Mouse (Mus musculus) intestine, embryonic 16.5 days (tissue): ENCODE results near the gene Coa7. TPM values are rescaled to one million over a fixed set of nuclear protein-coding genes. Genes with fewer than 3 reads are reported as not detected.
A peak's percentile ranks its signal among the peaks of the same experiment; 100 is the strongest.

ENCODE experiments used
- ATAC-seq: fragments of 200-750 bp; cut with Nextera tagmentation; 2 replicates; pipeline ENCODE4 v1.8.0; 2017; ENCODE audit warnings: moderate TSS enrichment, moderate library complexity
- H3K27ac ChIP-seq: fragments of 300-500 bp; sonication (generic); 2 replicates; pipeline ENCODE4 v1.5.1; 2014; ENCODE audit warnings: mild to moderate bottlenecking, low read length
- H3K27me3 ChIP-seq: fragments of 300-500 bp; sonication (generic); replicated peaks from 2 replicates; pipeline ENCODE4 v1.6.1; 2014; ENCODE audit warnings: low read length, control low read depth, mixed read lengths; ENCODE audit not compliant: control insufficient read depth, insufficient read depth
- H3K36me3 ChIP-seq: fragments of 300-500 bp; sonication (generic); 2 replicates; pipeline ENCODE4 v1.6.1; 2014; ENCODE audit warnings: low read length, control low read depth; ENCODE audit not compliant: control insufficient read depth, insufficient read depth
- H3K4me1 ChIP-seq: fragments of 300-500 bp; sonication (generic); 2 replicates; pipeline ENCODE4 v1.6.1; 2014; ENCODE audit warnings: low read length, control low read depth, mixed read lengths; ENCODE audit not compliant: control insufficient read depth, insufficient read depth
- H3K4me2 ChIP-seq: fragments of 300-500 bp; sonication (generic); 2 replicates; pipeline ENCODE4 v1.6.1; 2014; ENCODE audit warnings: low read depth, low read length, control low read depth
- H3K4me3 ChIP-seq: fragments of 300-500 bp; sonication (generic); 2 replicates; pipeline ENCODE4 v1.5.1; 2014; ENCODE audit warnings: mild to moderate bottlenecking, low read length
- H3K9ac ChIP-seq: fragments of 300-500 bp; sonication (generic); 2 replicates; pipeline ENCODE4 v1.6.1; 2014; ENCODE audit warnings: low read depth, low read length
- H3K9me3 ChIP-seq: fragments of 300-500 bp; sonication (generic); 2 replicates; pipeline ENCODE4 v1.6.1; 2016; ENCODE audit warnings: low read length, control low read depth; ENCODE audit not compliant: control insufficient read depth
- WGBS: fragments of 180-500 bp; shearing (Covaris S2); extraction: QIAGEN DNeasy Blood & Tissue Kit; methylation state at CpG from one replicate; pipeline ENCODE4 v1.1.7; 2014; 5-methylcytosine and 5-hydroxymethylcytosine counted together
- polyA plus RNA-seq: library from polyadenylated mRNA; unstranded; fragments of >200 nt; fragmentation: Nextera tagmentation; extraction: Ambion mirVana; gene quantifications from 2 replicates; pipeline ENCODE4 v1.2.1, GENCODE M21; 2015

Gene Coa7
- polyA plus RNA-seq, 1 experiment from 2014 or later, result 68.5 TPM

DNA sequence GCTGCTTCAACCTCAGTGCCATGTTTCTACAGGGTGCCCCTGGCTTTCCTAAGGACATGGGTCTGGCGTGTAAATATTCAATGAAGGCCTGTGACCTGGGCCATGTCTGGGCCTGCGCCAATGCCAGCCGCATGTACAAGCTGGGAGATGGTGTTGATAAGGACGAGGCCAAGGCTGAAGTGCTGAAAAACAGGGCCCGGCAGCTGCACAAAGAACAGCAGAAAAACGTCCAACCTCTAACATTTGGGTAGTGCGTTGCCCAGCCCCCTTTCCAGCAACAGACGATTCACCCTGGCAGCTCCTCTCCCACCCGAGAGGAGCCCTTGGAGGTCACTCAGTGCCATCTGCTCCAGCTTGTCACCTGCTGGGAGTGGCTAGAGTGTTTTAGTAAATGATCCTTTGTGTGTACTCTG lies 10.4 kb downstream of the Coa7 start:
- 0 out of 2 replicates have a peak, but pooled peaks have one; percentile 26 for ATAC-seq
- no peaks in the 10 kb centered on the region for H3K9me3 ChIP-seq
- 0 out of 2 replicates have a peak, but pooled peaks cover 4% of the 10 kb centered on the region for H3K4me1 ChIP-seq
- no peak overlapping the region for H3K9ac ChIP-seq
- no peak overlapping the region for H3K27ac ChIP-seq
- H3K4me2 ChIP-seq, result no peak overlapping the region
- H3K27me3 ChIP-seq, result no peaks in the 10 kb centered on the region
- 0 out of 2 replicates have a peak, but pooled peaks cover 6% of the 10 kb centered on the region for H3K36me3 ChIP-seq
- 62% methylated on average over 9 of the region's 9 CpGs for WGBS
- no peak overlapping the region for H3K4me3 ChIP-seq

- H3K4me1 ChIP-seq, result 0 out of 2 replicates have a peak, but pooled peaks cover 4% of the 10 kb centered on the region
- no peaks in the 10 kb centered on the region for H3K9me3 ChIP-seq
- H3K4me2 ChIP-seq, result no peak overlapping the region
- peak; percentile 29; the same call in 1 of the 2 replicates for ATAC-seq
- no peak overlapping the region for H3K27ac ChIP-seq
- H3K27me3 ChIP-seq, result no peaks in the 10 kb centered on the region
- H3K36me3 ChIP-seq, result 0 out of 2 replicates have a peak, but pooled peaks cover 6% of the 10 kb centered on the region
- H3K4me3 ChIP-seq, result no peak overlapping the region
- no peak overlapping the region for H3K9ac ChIP-seq
- 54% methylated on average over 10 of the region's 10 CpGs for WGBS
Measured at GRCm38 (mm10) chr4:108338811-108339210, 10.9 kb downstream of the Coa7 start.

DNA sequence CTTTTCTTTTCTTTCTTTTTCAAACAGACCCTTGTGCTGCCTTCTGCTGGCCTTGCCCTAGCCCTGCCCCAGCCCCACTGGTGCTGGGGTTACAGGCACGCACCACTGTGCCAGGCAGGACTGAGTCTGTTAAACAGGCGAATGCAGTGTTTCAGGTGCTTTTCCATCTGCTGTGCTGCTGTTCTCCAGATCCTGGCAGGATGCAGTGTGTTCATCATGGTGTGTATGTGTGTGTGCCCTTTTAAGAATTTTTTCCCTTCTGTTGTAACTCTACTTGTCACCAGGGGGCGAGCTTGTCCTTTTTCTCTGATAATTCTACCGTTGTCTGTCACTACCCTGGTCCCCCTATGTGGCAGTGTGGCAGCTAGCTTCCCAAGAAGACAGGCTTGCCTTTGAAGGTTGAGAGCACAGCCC lies 11.3 kb downstream of the Coa7 start:
- 0 out of 2 replicates have a peak, but pooled peaks cover 6% of the 10 kb centered on the region for H3K36me3 ChIP-seq
- H3K4me3 ChIP-seq, result no peak overlapping the region
- peak overlapping the region; percentile 24; the same call in 1 of the 2 replicates for H3K27ac ChIP-seq
- ATAC-seq, result peak; percentile 75
- H3K9me3 ChIP-seq, result no peaks in the 10 kb centered on the region
- WGBS, result 21% methylated on average over 4 of the region's 4 CpGs
- H3K4me2 ChIP-seq, result no peak overlapping the region
- H3K27me3 ChIP-seq, result no peaks in the 10 kb centered on the region
- 0 out of 2 replicates have a peak, but pooled peaks cover 4% of the 10 kb centered on the region for H3K4me1 ChIP-seq
- H3K9ac ChIP-seq, result no peak overlapping the region

GRCm38 (mm10) chr4:108344631-108345083 lies 16.7 kb downstream of the Coa7 start:
- Histone ChIP-seq H3K4me3 (no peak overlapping the region), H3K27me3 (no peaks in the 10 kb centered on the region), H3K36me3 (no peaks in the 10 kb centered on the region), H3K9me3 (no peaks in the 10 kb centered on the region), H3K4me1 (peaks cover 24% of the 10 kb centered on the region), H3K27ac (0 out of 2 replicates have a peak overlapping the region, but pooled peaks have one; percentile 32), H3K9ac (no peak overlapping the region), H3K4me2 (no peak overlapping the region)
- ATAC-seq, result no peak
- WGBS, result 26% methylated on average over 7 of the region's 7 CpGs

DNA sequence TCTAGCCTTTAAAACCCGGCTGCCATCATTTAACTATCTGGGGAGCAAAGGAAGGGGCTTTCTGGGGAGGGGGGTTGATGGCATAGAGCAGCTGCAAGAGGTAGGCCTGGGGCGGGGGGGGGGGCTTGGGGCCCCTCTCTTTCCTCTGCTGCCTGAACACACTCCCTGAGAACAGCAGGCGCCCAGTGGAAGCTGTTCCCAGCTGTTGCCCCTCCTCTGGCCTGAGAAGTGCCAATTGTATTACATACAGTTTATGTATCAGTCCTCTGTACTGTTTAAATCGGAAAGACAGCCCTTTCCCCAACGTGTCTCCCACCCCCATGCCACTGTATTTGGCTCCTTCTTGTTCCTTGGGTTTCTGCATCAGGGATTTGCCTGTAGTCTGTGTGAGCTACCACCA lies 17.9 kb downstream of the Coa7 start:
- Histone ChIP-seq H3K9ac (no peak overlapping the region), H3K4me2 (no peak overlapping the region), H3K27me3 (no peaks in the 10 kb centered on the region), H3K4me3 (no peak overlapping the region), H3K36me3 (no peaks in the 10 kb centered on the region), H3K4me1 (peaks cover 30% of the 10 kb centered on the region), H3K27ac (peak overlapping the region; percentile 28), H3K9me3 (no peaks in the 10 kb centered on the region)
- ATAC-seq, result no peak
- 30% methylated on average over 5 of the region's 5 CpGs for WGBS

DNA sequence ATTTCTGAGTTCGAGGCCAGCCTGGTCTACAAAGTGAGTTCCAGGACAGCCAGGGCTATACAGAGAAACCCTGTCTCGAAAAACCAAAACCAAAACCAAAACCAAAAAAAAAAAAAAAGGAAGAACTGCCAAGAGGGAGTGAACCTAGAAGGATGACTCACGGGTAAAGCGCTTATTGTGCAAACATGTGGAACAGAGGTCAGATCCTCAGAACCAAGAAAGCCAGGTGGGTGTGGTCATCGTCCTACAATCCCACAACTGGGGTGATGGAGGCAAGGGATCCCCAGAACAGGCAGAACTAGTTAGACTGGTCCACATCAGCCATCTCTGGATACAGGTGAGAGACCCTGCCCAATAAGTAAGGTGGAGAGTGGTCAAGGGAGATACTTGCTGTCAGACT lies 19.2 kb downstream of the Coa7 start:
- Histone ChIP-seq H3K27ac (no peak overlapping the region), H3K36me3 (no peaks in the 10 kb centered on the region)
- peak; percentile 72 for ATAC-seq

GRCm38 (mm10) chr4:108348256-108348875 lies 20.4 kb downstream of the Coa7 start:
- WGBS, result 22% methylated on average over 5 of the region's 5 CpGs
- H3K9me3 ChIP-seq, result no peaks in the 10 kb centered on the region
- H3K9ac ChIP-seq, result 0 out of 2 replicates have a peak overlapping the region, but pooled peaks have one; percentile 8
- no peaks in the 10 kb centered on the region for H3K27me3 ChIP-seq
- H3K27ac ChIP-seq, result peak overlapping the region; percentile 39
- H3K4me3 ChIP-seq, result no peak overlapping the region
- peaks cover 36% of the 10 kb centered on the region for H3K4me1 ChIP-seq
- H3K36me3 ChIP-seq, result no peaks in the 10 kb centered on the region
- ATAC-seq, result peak; percentile 57
- no peak overlapping the region for H3K4me2 ChIP-seq

More for the DNA sequence above, 19.2 kb downstream of the Coa7 start:
- peaks cover 36% of the 10 kb centered on the region for H3K4me1 ChIP-seq
- H3K4me2 ChIP-seq, result no peak overlapping the region
- H3K9me3 ChIP-seq, result no peaks in the 10 kb centered on the region
- H3K9ac ChIP-seq, result no peak overlapping the region
- no peaks in the 10 kb centered on the region for H3K27me3 ChIP-seq
- WGBS, result 60% methylated on average over 5 of the region's 5 CpGs
- H3K4me3 ChIP-seq, result no peak overlapping the region

GRCm38 (mm10) chr4:108349064-108349463 lies 21.1 kb downstream of the Coa7 start:
- H3K9ac ChIP-seq, result no peak overlapping the region
- H3K27ac ChIP-seq, result 0 out of 2 replicates have a peak overlapping the region, but pooled peaks have one; percentile 13
- no peaks in the 10 kb centered on the region for H3K9me3 ChIP-seq
- ATAC-seq, result no peak
- no peaks in the 10 kb centered on the region for H3K36me3 ChIP-seq
- no peak overlapping the region for H3K4me3 ChIP-seq
- 78% methylated on average over 3 of the region's 3 CpGs for WGBS
- H3K4me2 ChIP-seq, result no peak overlapping the region
- no peaks in the 10 kb centered on the region for H3K27me3 ChIP-seq
- H3K4me1 ChIP-seq, result peaks cover 36% of the 10 kb centered on the region

GRCm38 (mm10) chr4:108349836-108350547 lies 22.1 kb downstream of the Coa7 start:
- 27% methylated on average over 8 of the region's 8 CpGs for WGBS

More at GRCm38 (mm10) chr4:108349836-108350547, 22.1 kb downstream of the Coa7 start:
- no peak overlapping the region for H3K4me2 ChIP-seq
- H3K9me3 ChIP-seq, result no peaks in the 10 kb centered on the region
- no peak overlapping the region for H3K4me3 ChIP-seq
- H3K27ac ChIP-seq, result no peak overlapping the region
- H3K36me3 ChIP-seq, result no peaks in the 10 kb centered on the region
- H3K4me1 ChIP-seq, result peaks cover 32% of the 10 kb centered on the region
- H3K27me3 ChIP-seq, result no peaks in the 10 kb centered on the region
- no peak overlapping the region for H3K9ac ChIP-seq
- ATAC-seq, result no peak
